Mouse (Mus musculus): ENCODE data around the gene Celf2. TPM values are rescaled to one million over a fixed set of nuclear protein-coding genes. Genes with fewer than 3 reads are reported as not detected.
A peak's percentile ranks its signal among the peaks of the same experiment; 100 is the strongest.
"Not testable (repeated sequence)": the region's sequence is repeated elsewhere in the genome, so short reads cannot be mapped to it uniquely, and the experiment has no call there.

Celf2 gene
- polyA plus RNA-seq, 1 experiment from 2014 or later: 25.2 TPM

- in situ Hi-C loops (cut with MboI; ENCODE audit: low pct_unique_long_range_greater_than_20kb): no loop called here
- CTCF ChIA-PET: no interaction called here
- TF ChIP-seq CTCF (IDR thresholded peaks at IDR 0.05): no peak
- no peak for DNase-seq (ENCODE audit: low read depth, low spot score)
- no peak for ATAC-seq
- POLR2A ChIA-PET: no interaction called here
- no peaks in the 10 kb centered on the region for H3K27me3 ChIP-seq
Observed at GRCm38 (mm10) chr2:6585069-6585754, 924.2 kb downstream of the Celf2 start.

DNA sequence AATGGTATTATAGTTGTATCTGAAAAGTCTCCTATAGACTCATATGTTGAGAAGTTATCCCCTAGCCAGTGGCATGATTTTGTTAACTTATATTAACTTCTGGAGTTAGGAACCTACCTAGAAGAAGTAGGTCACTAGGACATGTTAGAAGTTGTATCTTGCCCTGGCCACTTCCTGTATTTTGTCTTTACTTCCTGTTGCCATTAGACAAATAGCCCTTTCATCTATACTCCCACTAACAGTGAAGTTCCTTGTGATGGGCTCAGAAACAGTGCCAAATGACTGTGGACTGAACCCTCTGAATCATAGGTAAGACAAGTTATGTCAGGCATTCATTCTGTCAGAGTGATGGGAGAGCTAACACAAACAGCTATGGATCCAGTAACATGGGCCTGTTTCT, 926.7 kb downstream of the Celf2 start:
- CTCF ChIA-PET: no interaction called here
- TF ChIP-seq CTCF (IDR thresholded peaks at IDR 0.05): no peak
- in situ Hi-C loops (cut with MboI; ENCODE audit: low pct_unique_long_range_greater_than_20kb): no loop called here
- DNase-seq (ENCODE audit: low read depth, low spot score) (no peak), ATAC-seq (no peak)
- no peaks in the 10 kb centered on the region for H3K27me3 ChIP-seq
- POLR2A ChIA-PET: no interaction called here

- CTCF ChIA-PET: interaction anchor here (1.1 kb wide), 1 partner anchor 12 kb away, joined by 4 read pairs; no protein-coding TSS in a partner anchor
- in situ Hi-C loops (cut with MboI; ENCODE audit: low pct_unique_long_range_greater_than_20kb): no loop called here
Observed at GRCm38 (mm10) chr2:6580066-6580465, 929.3 kb downstream of the Celf2 start.

DNA sequence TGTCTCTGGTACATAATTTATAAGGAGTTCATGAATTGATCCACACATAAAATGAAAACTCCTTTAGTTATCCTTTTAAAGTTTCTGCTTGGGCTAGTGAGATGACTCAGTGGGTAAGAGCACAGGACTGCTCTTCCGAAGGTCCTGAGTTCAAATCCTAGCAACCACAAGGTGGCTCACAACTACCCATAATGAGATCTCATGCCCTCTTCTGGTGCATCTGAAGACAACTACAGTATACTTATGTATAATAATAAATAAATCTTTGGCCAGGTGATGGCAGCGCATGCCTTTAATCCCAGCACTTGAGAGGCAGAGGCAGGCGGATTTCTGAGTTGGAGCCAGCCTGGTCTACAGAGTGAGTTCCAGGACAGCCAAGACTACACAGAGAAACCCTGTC, 934.0 kb downstream of the Celf2 start:
- POLR2A ChIA-PET: interaction anchor here (0.9 kb wide), 1 partner anchor 9 kb away, joined by 4 read pairs; no protein-coding TSS in a partner anchor
- TF ChIP-seq CTCF (IDR thresholded peaks at IDR 0.05): peak; percentile 50
- ATAC-seq: not testable (repeated sequence)

More at GRCm38 (mm10) chr2:6580066-6580465, 929.3 kb downstream of the Celf2 start:
- ATAC-seq (no peak), DNase-seq (ENCODE audit: low read depth, low spot score) (no peak)
- no peaks in the 10 kb centered on the region for H3K27me3 ChIP-seq
- POLR2A ChIA-PET: no interaction called here
- no peak for TF ChIP-seq CTCF (IDR thresholded peaks at IDR 0.05)

DNA sequence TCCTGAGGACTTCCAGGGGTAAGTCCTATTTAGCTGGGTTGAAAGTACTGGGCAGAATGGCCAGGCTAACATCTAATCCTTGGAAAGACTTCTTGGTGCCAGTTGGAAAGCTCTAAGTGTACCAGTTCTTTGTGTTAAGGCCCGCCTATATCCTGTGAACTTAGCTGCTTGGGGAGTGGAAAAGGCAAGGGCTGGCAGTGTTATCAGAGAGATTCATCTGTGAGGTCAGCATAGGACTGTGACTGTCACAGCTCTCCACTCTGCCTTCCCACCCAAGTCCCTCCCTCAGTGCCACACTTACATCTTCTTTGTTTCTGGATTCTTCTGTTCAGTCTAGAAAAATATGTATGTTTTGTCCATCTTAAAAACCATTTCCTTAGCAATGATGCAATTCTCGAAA, 935.7 kb downstream of the Celf2 start:
- no peak for ATAC-seq

More for the DNA sequence above, 934.0 kb downstream of the Celf2 start:
- CTCF ChIA-PET; H3K27me3 ChIP-seq; DNase-seq (ENCODE audit: low read depth, low spot score); in situ Hi-C loops (cut with MboI; ENCODE audit: low pct_unique_long_range_greater_than_20kb): not testable (repeated sequence)

GRCm38 (mm10) chr2:6572976-6573375, 936.4 kb downstream of the Celf2 start:
- in situ Hi-C loops (cut with MboI; ENCODE audit: low pct_unique_long_range_greater_than_20kb): no loop called here
- no peak for ATAC-seq
- no peaks in the 10 kb centered on the region for H3K27me3 ChIP-seq
- TF ChIP-seq CTCF (IDR thresholded peaks at IDR 0.05): no peak
- no peak for DNase-seq (ENCODE audit: low read depth, low spot score)
- CTCF ChIA-PET: interaction anchor here (0.9 to 1.2 kb wide), 2 partner anchors 11 to 136 kb away, joined by 3 read pairs; no protein-coding TSS in a partner anchor
- POLR2A ChIA-PET: no interaction called here

More for the DNA sequence above, 935.7 kb downstream of the Celf2 start:
- CTCF ChIA-PET: interaction anchor here (1.2 kb wide), 1 partner anchor 11 kb away, joined by 3 read pairs; no protein-coding TSS in a partner anchor
- in situ Hi-C loops (cut with MboI; ENCODE audit: low pct_unique_long_range_greater_than_20kb): no loop called here
- DNase-seq (ENCODE audit: low read depth, low spot score): no peak
- H3K27me3 ChIP-seq: no peaks in the 10 kb centered on the region
- TF ChIP-seq CTCF (IDR thresholded peaks at IDR 0.05): no peak
- POLR2A ChIA-PET: no interaction called here

DNA sequence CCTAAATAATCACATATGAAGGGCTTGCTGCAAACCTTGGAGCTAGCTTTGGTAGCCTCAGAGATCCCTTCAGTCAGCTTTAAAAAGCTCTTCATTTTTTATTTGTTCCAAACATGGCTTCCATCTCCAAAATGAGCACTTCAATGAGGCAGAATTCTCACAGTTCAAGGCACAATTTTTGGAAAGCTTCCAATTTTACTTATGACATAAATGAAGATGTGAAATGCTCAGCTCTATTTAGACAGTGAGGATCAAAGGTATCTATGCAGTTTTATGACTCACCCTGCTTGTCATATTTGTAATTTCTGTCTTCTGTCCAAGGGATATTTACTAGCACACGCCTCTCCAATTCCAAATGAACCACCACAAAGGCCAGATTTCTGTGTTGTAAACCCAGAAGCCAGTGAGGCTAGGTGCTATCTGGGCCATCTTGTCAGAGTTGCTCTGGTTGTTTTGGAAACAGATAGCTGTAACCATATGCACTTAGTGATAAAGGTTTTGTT, 940.3 kb downstream of the Celf2 start:
- ChIA-PET CTCF (interaction anchor here (1.1 to 1.6 kb wide), 2 partner anchors 11 to 485 kb away, joined by 3 to 4 read pairs; no protein-coding TSS in a partner anchor), POLR2A (no interaction called here)
- DNase-seq (ENCODE audit: low read depth, low spot score): no peak
- H3K27me3 ChIP-seq: no peaks in the 10 kb centered on the region
- TF ChIP-seq CTCF (IDR thresholded peaks at IDR 0.05): no peak
- ATAC-seq: no peak
- in situ Hi-C loops (cut with MboI; ENCODE audit: low pct_unique_long_range_greater_than_20kb): no loop called here

DNA sequence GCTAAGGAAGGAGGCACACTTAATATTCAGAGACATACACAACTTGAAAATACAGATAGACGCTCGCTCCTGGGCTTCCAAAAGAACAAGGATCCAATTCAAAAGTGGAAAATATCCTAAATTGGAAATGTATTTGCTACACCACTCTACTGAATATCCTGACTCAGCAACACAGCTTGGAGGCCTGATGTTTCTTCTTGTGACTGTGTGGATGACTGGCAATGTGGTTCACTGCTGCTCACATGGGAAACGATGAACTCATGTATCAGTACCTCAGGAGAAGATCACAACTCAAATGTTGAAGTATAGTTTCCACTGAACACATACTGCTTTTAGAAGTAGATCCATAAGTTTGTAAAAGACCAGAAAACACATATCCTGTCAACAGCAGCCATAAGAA, 944.2 kb downstream of the Celf2 start:
- ChIA-PET CTCF (no interaction called here), POLR2A (no interaction called here)
- TF ChIP-seq CTCF (IDR thresholded peaks at IDR 0.05): no peak
- H3K27me3 ChIP-seq: no peaks in the 10 kb centered on the region
- ATAC-seq (no peak), DNase-seq (ENCODE audit: low read depth, low spot score) (no peak)
- in situ Hi-C loops (cut with MboI; ENCODE audit: low pct_unique_long_range_greater_than_20kb): no loop called here

- TF ChIP-seq CTCF (IDR thresholded peaks at IDR 0.05): peak; percentile 5
- ATAC-seq (no peak), DNase-seq (ENCODE audit: low read depth, low spot score) (no peak)
- in situ Hi-C loops (cut with MboI; ENCODE audit: low pct_unique_long_range_greater_than_20kb): no loop called here
- CTCF ChIA-PET: interaction anchor here (0.9 kb wide), 1 partner anchor 92 kb away, joined by 3 read pairs; no protein-coding TSS in a partner anchor
- POLR2A ChIA-PET: no interaction called here
- H3K27me3 ChIP-seq: no peaks in the 10 kb centered on the region
Observed at GRCm38 (mm10) chr2:6561337-6561736, 948.0 kb downstream of the Celf2 start.

- in situ Hi-C loops (cut with MboI; ENCODE audit: low pct_unique_long_range_greater_than_20kb): no loop called here
- ATAC-seq (no peak), DNase-seq (ENCODE audit: low read depth, low spot score) (no peak)
- no peak for TF ChIP-seq CTCF (IDR thresholded peaks at IDR 0.05)
- no peaks in the 10 kb centered on the region for H3K27me3 ChIP-seq
- POLR2A ChIA-PET: no interaction called here
- CTCF ChIA-PET: no interaction called here
Observed at GRCm38 (mm10) chr2:6560802-6561201, 948.6 kb downstream of the Celf2 start.

- no peak for ATAC-seq
- ChIA-PET CTCF (no interaction called here), POLR2A (no interaction called here)
- no peaks in the 10 kb centered on the region for H3K27me3 ChIP-seq
- DNase-seq (ENCODE audit: low read depth, low spot score): no peak
- in situ Hi-C loops (cut with MboI; ENCODE audit: low pct_unique_long_range_greater_than_20kb): no loop called here
- no peak for TF ChIP-seq CTCF (IDR thresholded peaks at IDR 0.05)
Observed at GRCm38 (mm10) chr2:6559581-6559980, 949.8 kb downstream of the Celf2 start.

Data from Patski (cell line).